Mouse (Mus musculus): ENCODE measurements around the gene Ncoa5. TPM values are rescaled to one million over a fixed set of nuclear protein-coding genes. Genes with fewer than 3 reads are reported as not detected.

Gene Ncoa5
- polyA plus RNA-seq, 1 experiment from 2014 or later: 17.3 TPM

GRCm38 (mm10) chr2:164991111-164991510, 43.6 kb downstream of the Ncoa5 start:
- Histone ChIP-seq H3K27me3 (ENCODE audit: control insufficient read depth, insufficient read depth, low read length) (no peaks in the 10 kb centered on the region), H3K9me3 (ENCODE audit: control insufficient read depth, low read length) (no peaks in the 10 kb centered on the region), H3K9ac (ENCODE audit: low read length) (no peak overlapping the region), H3K27ac (replicated peaks) (no peak overlapping the region), H3K4me2 (replicated peaks; ENCODE audit: low read depth) (no peak overlapping the region), H3K36me3 (ENCODE audit: control insufficient read depth, insufficient read depth, low read length) (no peaks in the 10 kb centered on the region), H3K4me3 (ENCODE audit: low read depth, low read length) (no peak overlapping the region), H3K4me1 (replicated peaks; ENCODE audit: control insufficient read depth, insufficient read depth) (no peaks in the 10 kb centered on the region)
- ATAC-seq (ENCODE audit: low FRiP score, low TSS enrichment) (no peak), DNase-seq (ENCODE audit: low spot score) (no peak)
- WGBS: 76% methylated on average over 3 of the region's 3 CpGs
- no peak for TF ChIP-seq CTCF (IDR thresholded peaks at IDR 0.05; ENCODE audit: low read depth)
- no peak for TF ChIP-seq EP300 (optimal IDR thresholded peaks at IDR 0.05)

GRCm38 (mm10) chr2:164988777-164989176, 45.9 kb downstream of the Ncoa5 start:
- Histone ChIP-seq H3K9ac (ENCODE audit: low read length) (no peak overlapping the region), H3K36me3 (ENCODE audit: control insufficient read depth, insufficient read depth, low read length) (no peaks in the 10 kb centered on the region), H3K4me2 (replicated peaks; ENCODE audit: low read depth) (no peak overlapping the region), H3K4me1 (replicated peaks; ENCODE audit: control insufficient read depth, insufficient read depth) (no peaks in the 10 kb centered on the region), H3K9me3 (ENCODE audit: control insufficient read depth, low read length) (no peaks in the 10 kb centered on the region), H3K27ac (replicated peaks) (no peak overlapping the region), H3K4me3 (ENCODE audit: low read depth, low read length) (no peak overlapping the region), H3K27me3 (ENCODE audit: control insufficient read depth, insufficient read depth, low read length) (no peaks in the 10 kb centered on the region)
- WGBS: 57% methylated on average over 13 of the region's 13 CpGs
- no peak for DNase-seq (ENCODE audit: low spot score)
- no peak for ATAC-seq (ENCODE audit: low FRiP score, low TSS enrichment)
- TF ChIP-seq CTCF (IDR thresholded peaks at IDR 0.05; ENCODE audit: low read depth): no peak
- TF ChIP-seq EP300 (optimal IDR thresholded peaks at IDR 0.05): no peak

- TF ChIP-seq EP300 (optimal IDR thresholded peaks at IDR 0.05): no peak
- TF ChIP-seq CTCF (IDR thresholded peaks at IDR 0.05; ENCODE audit: low read depth): no peak
- ATAC-seq (ENCODE audit: low FRiP score, low TSS enrichment) (no peak), DNase-seq (ENCODE audit: low spot score) (no peak)
- no peak overlapping the region for H3K27ac ChIP-seq (replicated peaks)
- no peaks in the 10 kb centered on the region for H3K9me3 ChIP-seq (ENCODE audit: control insufficient read depth, low read length)
- no peak overlapping the region for H3K4me2 ChIP-seq (replicated peaks; ENCODE audit: low read depth)
- H3K4me3 ChIP-seq (ENCODE audit: low read depth, low read length): no peak overlapping the region
- H3K9ac ChIP-seq (ENCODE audit: low read length): no peak overlapping the region
- H3K27me3 ChIP-seq (ENCODE audit: control insufficient read depth, insufficient read depth, low read length): no peaks in the 10 kb centered on the region
- no peaks in the 10 kb centered on the region for H3K4me1 ChIP-seq (replicated peaks; ENCODE audit: control insufficient read depth, insufficient read depth)
- 65% methylated on average over 14 of the region's 14 CpGs for WGBS
- H3K36me3 ChIP-seq (ENCODE audit: control insufficient read depth, insufficient read depth, low read length): no peaks in the 10 kb centered on the region
Measured at GRCm38 (mm10) chr2:164986371-164987027, 48.2 kb downstream of the Ncoa5 start.

GRCm38 (mm10) chr2:164985962-164986361, 48.7 kb downstream of the Ncoa5 start:
- no peak for DNase-seq (ENCODE audit: low spot score)
- Histone ChIP-seq H3K9ac (ENCODE audit: low read length) (no peak overlapping the region), H3K9me3 (ENCODE audit: control insufficient read depth, low read length) (no peaks in the 10 kb centered on the region), H3K4me3 (ENCODE audit: low read depth, low read length) (no peak overlapping the region), H3K27ac (replicated peaks) (no peak overlapping the region), H3K4me2 (replicated peaks; ENCODE audit: low read depth) (no peak overlapping the region), H3K27me3 (ENCODE audit: control insufficient read depth, insufficient read depth, low read length) (no peaks in the 10 kb centered on the region), H3K36me3 (ENCODE audit: control insufficient read depth, insufficient read depth, low read length) (no peaks in the 10 kb centered on the region), H3K4me1 (replicated peaks; ENCODE audit: control insufficient read depth, insufficient read depth) (no peaks in the 10 kb centered on the region)
- WGBS: 67% methylated on average over 6 of the region's 6 CpGs
- ATAC-seq (ENCODE audit: low FRiP score, low TSS enrichment): no peak
- TF ChIP-seq EP300 (optimal IDR thresholded peaks at IDR 0.05) (no peak), CTCF (IDR thresholded peaks at IDR 0.05; ENCODE audit: low read depth) (no peak)

DNA sequence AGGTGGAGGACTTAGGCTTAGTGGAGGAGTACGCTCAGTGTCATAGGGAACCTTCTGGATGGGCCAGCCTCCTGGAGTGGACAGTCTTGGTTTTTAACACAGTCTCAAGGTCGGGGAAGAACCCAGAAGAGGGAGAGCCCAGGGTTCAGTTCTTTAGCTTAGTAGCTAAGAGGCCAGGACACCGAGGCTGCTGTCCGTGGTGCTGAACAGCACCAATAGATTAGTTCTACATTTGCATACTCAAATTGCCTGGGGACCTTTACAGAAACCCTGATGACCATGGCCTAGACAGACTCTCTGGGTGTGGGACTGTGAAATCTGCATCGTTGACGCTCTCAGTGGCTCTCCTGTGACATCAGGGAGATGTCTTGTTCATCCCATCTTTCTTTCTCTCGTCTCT, 54.9 kb downstream of the Ncoa5 start:
- TF ChIP-seq EP300 (optimal IDR thresholded peaks at IDR 0.05) (no peak), CTCF (IDR thresholded peaks at IDR 0.05; ENCODE audit: low read depth) (no peak)
- H3K9me3 ChIP-seq (ENCODE audit: control insufficient read depth, low read length): no peaks in the 10 kb centered on the region
- peak; percentile 63 for DNase-seq (ENCODE audit: low spot score)
- H3K4me3 ChIP-seq (ENCODE audit: low read depth, low read length): no peak overlapping the region
- H3K36me3 ChIP-seq (ENCODE audit: control insufficient read depth, insufficient read depth, low read length): no peaks in the 10 kb centered on the region
- no peak overlapping the region for H3K9ac ChIP-seq (ENCODE audit: low read length)
- no peak overlapping the region for H3K4me2 ChIP-seq (replicated peaks; ENCODE audit: low read depth)
- 20% methylated on average over 7 of the region's 7 CpGs for WGBS
- H3K4me1 ChIP-seq (replicated peaks; ENCODE audit: control insufficient read depth, insufficient read depth): no peaks in the 10 kb centered on the region
- no peaks in the 10 kb centered on the region for H3K27me3 ChIP-seq (ENCODE audit: control insufficient read depth, insufficient read depth, low read length)
- no peak for ATAC-seq (ENCODE audit: low FRiP score, low TSS enrichment)
- H3K27ac ChIP-seq (replicated peaks): no peak overlapping the region

DNA sequence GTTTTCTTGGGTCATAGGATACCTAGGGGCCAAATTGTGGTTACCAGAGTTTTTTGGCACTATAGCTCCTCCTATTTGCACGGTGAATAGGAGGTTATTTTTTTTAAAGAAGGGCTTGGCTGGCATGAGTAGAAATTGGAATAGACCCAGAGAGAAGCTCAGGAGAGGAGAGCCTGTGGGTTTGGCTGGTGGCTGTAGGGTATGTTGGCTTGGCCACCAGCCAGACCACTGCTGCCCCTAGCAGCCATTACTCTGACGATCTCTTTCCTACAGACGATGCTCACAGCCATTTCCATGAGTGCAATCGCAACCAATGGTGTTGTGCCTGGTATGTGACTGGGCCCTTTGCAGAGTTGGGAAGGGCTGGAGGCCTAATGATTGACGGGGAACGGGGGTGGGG, 59.1 kb downstream of the Ncoa5 start:
- no peak overlapping the region for H3K4me2 ChIP-seq (replicated peaks; ENCODE audit: low read depth)
- no peaks in the 10 kb centered on the region for H3K4me1 ChIP-seq (replicated peaks; ENCODE audit: control insufficient read depth, insufficient read depth)
- TF ChIP-seq CTCF (IDR thresholded peaks at IDR 0.05; ENCODE audit: low read depth) (no peak), EP300 (optimal IDR thresholded peaks at IDR 0.05) (no peak)
- peaks cover 6% of the 10 kb centered on the region; the same call in 1 of the 2 replicates for H3K27me3 ChIP-seq (ENCODE audit: control insufficient read depth, insufficient read depth, low read length)
- H3K27ac ChIP-seq (replicated peaks): no peak overlapping the region
- H3K4me3 ChIP-seq (ENCODE audit: low read depth, low read length): no peak overlapping the region
- DNase-seq (ENCODE audit: low spot score) (no peak), ATAC-seq (ENCODE audit: low FRiP score, low TSS enrichment) (no peak)
- H3K36me3 ChIP-seq (ENCODE audit: control insufficient read depth, insufficient read depth, low read length): no peaks in the 10 kb centered on the region
- no peak overlapping the region for H3K9ac ChIP-seq (ENCODE audit: low read length)
- WGBS: 86% methylated on average over 6 of the region's 6 CpGs
- H3K9me3 ChIP-seq (ENCODE audit: control insufficient read depth, low read length): no peaks in the 10 kb centered on the region

Measured in stomach, postnatal 0 days (tissue).